Comparison of ENCODE assay signal across 8 mouse cellular contexts in the genomic region with DNA sequence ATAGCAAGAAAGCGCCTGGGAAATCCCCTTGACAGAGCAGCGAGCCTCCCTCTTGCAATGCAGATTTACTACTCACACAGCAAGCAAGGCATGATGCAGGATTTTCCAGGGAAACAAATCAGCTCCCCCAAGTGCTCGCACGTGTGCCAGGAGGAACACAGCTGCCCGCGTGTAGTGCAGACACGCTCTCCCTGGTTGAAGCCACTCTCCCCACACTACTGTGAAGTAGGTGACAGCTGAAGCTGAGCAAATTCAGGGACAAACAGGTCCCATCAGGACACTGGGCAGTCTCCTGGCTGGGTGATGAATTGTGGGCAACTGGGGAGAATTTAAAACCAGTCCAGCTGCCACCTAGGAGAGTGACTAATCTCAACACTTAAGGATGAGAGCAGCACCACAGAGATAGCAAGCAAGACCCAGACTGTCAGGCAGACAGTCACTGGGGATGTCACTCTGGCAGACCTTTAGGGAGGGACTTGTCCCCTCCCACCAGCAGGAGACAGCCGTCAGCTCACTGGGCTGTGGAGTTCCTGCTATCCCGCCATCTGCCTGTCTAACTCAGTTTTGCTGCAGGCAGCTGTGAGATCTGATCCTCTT. TPM values are rescaled to one million over a fixed set of nuclear protein-coding genes. Genes with fewer than 3 reads are reported as not detected.
A peak's percentile ranks its signal among the peaks of the same experiment; 100 is the strongest.
DNase-seq lines count a peak whose midpoint lies in the region; ATAC-seq and TF ChIP-seq lines count a peak whose summit lies in the region.
"Had no signal": no experiment of that assay in that cellular context is flagged by ENCODE, and none has a peak within 500 bp of the region (broad histone marks: within the 10 kb centered on the region; RNA-seq: fewer than 3 reads in every experiment).

No protein-coding gene starts in this region.

- H3K4me3 ChIP-seq in lung, postnatal 0 days (ENCODE audit: low read depth, low read length), result no peak overlapping the region
- no peak overlapping the region for H3K4me3 ChIP-seq in forebrain, embryonic 15.5 days
- no peak overlapping the region for H3K4me3 ChIP-seq in limb, embryonic 15.5 days
- H3K4me3 ChIP-seq in stomach, postnatal 0 days (ENCODE audit: low read depth, low read length), result no peak overlapping the region
- H3K4me3 ChIP-seq: heart, embryonic 13.5 days had no signal

- no peak for DNase-seq in lung, postnatal 0 days (ENCODE audit: low spot score)
- DNase-seq in lung, postnatal 14 days, result no peak
- DNase-seq in stomach, postnatal 0 days (ENCODE audit: low spot score), result no peak
- DNase-seq in adipocyte (ENCODE audit: low spot score), result no peak

- peak; percentile 32 for TF ChIP-seq CTCF in lung, postnatal 0 days (IDR thresholded peaks at IDR 0.05)
- peak; percentile 31; the same call in 1 of the 2 replicates for TF ChIP-seq CTCF in stomach, postnatal 0 days (IDR thresholded peaks at IDR 0.05; ENCODE audit: low read depth)

- H3K36me3 ChIP-seq in lung, postnatal 0 days (ENCODE audit: insufficient read depth, low read length), result no peaks in the 10 kb centered on the region
- H3K36me3 ChIP-seq in forebrain, embryonic 15.5 days, result no peaks in the 10 kb centered on the region
- no peaks in the 10 kb centered on the region for H3K36me3 ChIP-seq in limb, embryonic 15.5 days
- no peaks in the 10 kb centered on the region for H3K36me3 ChIP-seq in stomach, postnatal 0 days (ENCODE audit: control insufficient read depth, insufficient read depth, low read length)
- H3K36me3 ChIP-seq: heart, embryonic 13.5 days had no signal

- H3K4me2 ChIP-seq in lung, postnatal 0 days (replicated peaks; ENCODE audit: low read depth, low read length), result no peak overlapping the region
- peak overlapping the region; percentile 27 for H3K4me2 ChIP-seq in forebrain, embryonic 15.5 days (replicated peaks)
- H3K4me2 ChIP-seq in limb, embryonic 15.5 days, result no peak overlapping the region
- H3K4me2 ChIP-seq in stomach, postnatal 0 days (replicated peaks; ENCODE audit: low read depth), result no peak overlapping the region
- H3K4me2 ChIP-seq: heart, embryonic 13.5 days had no signal

- no peak for TF ChIP-seq EP300 in lung, postnatal 0 days (IDR thresholded peaks at IDR 0.05)
- no peak for TF ChIP-seq EP300 in stomach, postnatal 0 days (optimal IDR thresholded peaks at IDR 0.05)

- WGBS in lung, postnatal 0 days, result 33% methylated on average over 9 of the region's 9 CpGs
- WGBS in forebrain, embryonic 15.5 days, result 6% methylated on average over 9 of the region's 9 CpGs
- 18% methylated on average over 9 of the region's 9 CpGs for WGBS in limb, embryonic 15.5 days
- 39% methylated on average over 9 of the region's 9 CpGs for WGBS in stomach, postnatal 0 days

- H3K27ac ChIP-seq in lung, postnatal 0 days (ENCODE audit: low read length), result no peak overlapping the region
- peak overlapping the region; percentile 84 for H3K27ac ChIP-seq in forebrain, embryonic 15.5 days (replicated peaks)
- no peak overlapping the region for H3K27ac ChIP-seq in limb, embryonic 15.5 days
- no peak overlapping the region for H3K27ac ChIP-seq in stomach, postnatal 0 days (replicated peaks)
- H3K27ac ChIP-seq: heart, embryonic 13.5 days had no signal

- no peak for ATAC-seq in lung, postnatal 0 days
- ATAC-seq in forebrain, embryonic 15.5 days (replicated peaks), result peak; percentile 75
- peak; percentile 72 for ATAC-seq in limb, embryonic 15.5 days (ENCODE audit: insufficient number of reproducible peaks, low FRiP score, low TSS enrichment, low read depth)
- ATAC-seq in stomach, postnatal 0 days (ENCODE audit: low FRiP score, low TSS enrichment), result no peak
- no peak for ATAC-seq in erythroid progenitor cell, adult 5-6 weeks (replicated peaks; ENCODE audit: low FRiP score, poor library complexity, severe bottlenecking)

- no peak overlapping the region for H3K9ac ChIP-seq in lung, postnatal 0 days (replicated peaks; ENCODE audit: low read depth)
- peak overlapping the region; percentile 29; the same call in 1 of the 2 replicates for H3K9ac ChIP-seq in forebrain, embryonic 15.5 days (replicated peaks)
- no peak overlapping the region for H3K9ac ChIP-seq in limb, embryonic 15.5 days
- no peak overlapping the region for H3K9ac ChIP-seq in stomach, postnatal 0 days (ENCODE audit: low read length)
- H3K9ac ChIP-seq: heart, embryonic 13.5 days had no signal

- H3K4me1 ChIP-seq in lung, postnatal 0 days (ENCODE audit: insufficient read depth, low read depth, low read length), result no peaks in the 10 kb centered on the region
- H3K4me1 ChIP-seq in forebrain, embryonic 15.5 days, result peaks cover 82% of the 10 kb centered on the region
- H3K4me1 ChIP-seq in limb, embryonic 15.5 days, result peaks cover 22% of the 10 kb centered on the region
- no peaks in the 10 kb centered on the region for H3K4me1 ChIP-seq in stomach, postnatal 0 days (replicated peaks; ENCODE audit: control insufficient read depth, insufficient read depth)

- H3K9me3 ChIP-seq in lung, postnatal 0 days (ENCODE audit: low read length), result no peaks in the 10 kb centered on the region
- H3K9me3 ChIP-seq in forebrain, embryonic 15.5 days, result no peaks in the 10 kb centered on the region
- no peaks in the 10 kb centered on the region for H3K9me3 ChIP-seq in limb, embryonic 15.5 days
- H3K9me3 ChIP-seq in stomach, postnatal 0 days (ENCODE audit: control insufficient read depth, low read length), result no peaks in the 10 kb centered on the region
- H3K9me3 ChIP-seq: heart, embryonic 13.5 days had no signal

- H3K27me3 ChIP-seq in lung, postnatal 0 days (replicated peaks; ENCODE audit: insufficient read depth, low read length), result 0 out of 2 replicates have a peak, but pooled peaks cover 7% of the 10 kb centered on the region
- no peaks in the 10 kb centered on the region for H3K27me3 ChIP-seq in forebrain, embryonic 15.5 days
- H3K27me3 ChIP-seq in limb, embryonic 15.5 days, result peaks cover 7% of the 10 kb centered on the region; the same call in 1 of the 2 replicates
- H3K27me3 ChIP-seq in stomach, postnatal 0 days (ENCODE audit: control insufficient read depth, insufficient read depth, low read length), result no peaks in the 10 kb centered on the region

RNA-seq across cellular contexts. Expression of a gene that starts 6.6 kb away (rescaled TPM):
- 3.5 and 4.4 TPM in 2 replicates for polyA plus RNA-seq in lung, postnatal 0 days (2015; fragmentation: Nextera tagmentation; extraction: Ambion mirVana)
- polyA plus RNA-seq in forebrain, embryonic 15.5 days (2015; fragmentation: Nextera tagmentation; extraction: Ambion mirVana), result 78.8 and 79.6 TPM in 2 replicates
- polyA plus RNA-seq in limb, embryonic 15.5 days (2015; fragmentation: Nextera tagmentation; extraction: Ambion mirVana), result 11.5 and 13.0 TPM in 2 replicates
- 1.0 and 1.6 TPM in 2 replicates for polyA plus RNA-seq in stomach, postnatal 0 days (2015; fragmentation: Nextera tagmentation; extraction: Ambion mirVana)
- total RNA-seq in erythroid progenitor cell, adult 5-6 weeks (2015; ENCODE audit: low replicate concordance), result not detected in 2 replicates
- total RNA-seq in erythroid progenitor cell, adult 5-6 weeks (2017; ENCODE audit: low replicate concordance), result not detected in 2 replicates

Comparison
In these comparisons a context has a peak if more than half of its experiments do, and no peak if none do; other contexts are left out.
1. ATAC-seq: peak in forebrain, embryonic 15.5 days (single experiment) and limb, embryonic 15.5 days (single experiment); none in lung, postnatal 0 days (single experiment), stomach, postnatal 0 days (single experiment) and erythroid progenitor cell, adult 5-6 weeks (single experiment).